Mouse (Mus musculus) embryonic fibroblast, embryonic 13.5 days (primary cell): ENCODE results near the gene Zfr2. TPM values are rescaled to one million over a fixed set of nuclear protein-coding genes. Genes with fewer than 3 reads are reported as not detected.

ENCODE experiments used
- H3K27ac ChIP-seq: 2 replicates; pipeline ENCODE4 v1.5.1; 2012; ENCODE audit warnings: low read length, control low read depth, inconsistent platforms; ENCODE audit not compliant: insufficient read depth
- H3K4me1 ChIP-seq: 2 replicates; pipeline ENCODE4 v1.6.1; 2011; ENCODE audit warnings: low read length; ENCODE audit not compliant: control insufficient read depth, insufficient read depth
- H3K4me3 ChIP-seq: 2 replicates; pipeline ENCODE4 v1.5.1; 2011; ENCODE audit warnings: mild to moderate bottlenecking, control low read depth, low read length; ENCODE audit not compliant: insufficient read depth
- CTCF ChIP-seq: IDR thresholded peaks from 2 replicates; pipeline ENCODE4 v1.5.1; 2011; ENCODE audit warnings: mild to moderate bottlenecking, control low read depth, low read length, moderate library complexity, borderline replicate concordance; ENCODE audit not compliant: insufficient read depth
- POLR2A ChIP-seq: IDR thresholded peaks from 2 replicates; pipeline ENCODE4 v1.6.1; 2011; ENCODE audit warnings: low read depth, mild to moderate bottlenecking, control low read depth, low read length, moderate library complexity
- polyA plus RNA-seq: library from polyadenylated mRNA; stranded (reverse); fragments of >200 nt; gene quantifications from 2 replicates; pipeline ENCODE4 v1.2.4, GENCODE M21; 2011; ENCODE audit warnings: low read depth; ENCODE audit not compliant: missing spikeins, insufficient read length

The Zfr2 gene
- polyA plus RNA-seq, 1 experiment = 4.1 TPM

GRCm38 (mm10) chr10:81293334-81294030 lies 60.5 kb downstream of the Zfr2 start:
- Histone ChIP-seq H3K27ac (no peak overlapping the region), H3K4me1 (peaks cover 5% of the 10 kb centered on the region; the same call in 1 of the 2 replicates), H3K4me3 (peak overlapping the region; percentile 62)
- TF ChIP-seq POLR2A (no peak), CTCF (no peak)

GRCm38 (mm10) chr10:81294442-81294841 lies 61.5 kb downstream of the Zfr2 start:
- Histone ChIP-seq H3K27ac (no peak overlapping the region), H3K4me3 (peak overlapping the region; percentile 62), H3K4me1 (peaks cover 5% of the 10 kb centered on the region; the same call in 1 of the 2 replicates)
- no peak for TF ChIP-seq CTCF
- no peak for TF ChIP-seq POLR2A

- TF ChIP-seq POLR2A = no peak
- no peak for TF ChIP-seq CTCF
- Histone ChIP-seq H3K27ac (no peak overlapping the region), H3K4me3 (no peak overlapping the region), H3K4me1 (peaks cover 5% of the 10 kb centered on the region; the same call in 1 of the 2 replicates)
Measured at GRCm38 (mm10) chr10:81295185-81295584, 62.2 kb downstream of the Zfr2 start.

- no peak overlapping the region for H3K4me3 ChIP-seq
- TF ChIP-seq POLR2A = no peak
- TF ChIP-seq CTCF = no peak
- H3K4me1 ChIP-seq = peaks cover 5% of the 10 kb centered on the region; the same call in 1 of the 2 replicates
- H3K27ac ChIP-seq = no peak overlapping the region
Measured at GRCm38 (mm10) chr10:81297246-81297645, 64.3 kb downstream of the Zfr2 start.

GRCm38 (mm10) chr10:81297845-81298244 lies 64.9 kb downstream of the Zfr2 start:
- H3K4me3 ChIP-seq = no peak overlapping the region
- peaks cover 8% of the 10 kb centered on the region; the same call in 1 of the 2 replicates for H3K4me1 ChIP-seq
- TF ChIP-seq POLR2A = no peak
- no peak for TF ChIP-seq CTCF
- no peak overlapping the region for H3K27ac ChIP-seq

- no peak overlapping the region for H3K27ac ChIP-seq
- peaks cover 8% of the 10 kb centered on the region; the same call in 1 of the 2 replicates for H3K4me1 ChIP-seq
- no peak overlapping the region for H3K4me3 ChIP-seq
- TF ChIP-seq CTCF (no peak), POLR2A (no peak)
Measured at GRCm38 (mm10) chr10:81298369-81299100, 65.6 kb downstream of the Zfr2 start.

GRCm38 (mm10) chr10:81299585-81300351 lies 66.8 kb downstream of the Zfr2 start:
- Histone ChIP-seq H3K4me3 (no peak overlapping the region), H3K27ac (no peak overlapping the region), H3K4me1 (peaks cover 5% of the 10 kb centered on the region; the same call in 1 of the 2 replicates)
- no peak for TF ChIP-seq POLR2A

GRCm38 (mm10) chr10:81300352-81300907 lies 67.5 kb downstream of the Zfr2 start:
- H3K27ac ChIP-seq = no peak overlapping the region
- peaks cover 3% of the 10 kb centered on the region; the same call in 1 of the 2 replicates for H3K4me1 ChIP-seq
- TF ChIP-seq POLR2A (no peak), CTCF (no peak)
- H3K4me3 ChIP-seq = no peak overlapping the region

GRCm38 (mm10) chr10:81301321-81301720 lies 68.4 kb downstream of the Zfr2 start:
- no peak for TF ChIP-seq POLR2A
- no peak for TF ChIP-seq CTCF

More at GRCm38 (mm10) chr10:81301321-81301720, 68.4 kb downstream of the Zfr2 start:
- Histone ChIP-seq H3K27ac (no peak overlapping the region), H3K4me1 (peaks cover 3% of the 10 kb centered on the region; the same call in 1 of the 2 replicates), H3K4me3 (no peak overlapping the region)

Other genes with a start within 250 kb of the Zfr2 start
- gene Gng7, start 218.2 kb upstream of the Zfr2 start, polyA plus RNA-seq = 5.3 and 5.4 TPM in 2 replicates
- gene Diras1, start 207.5 kb upstream of the Zfr2 start, polyA plus RNA-seq = not detected in 2 replicates
- gene Slc39a3, start 195.7 kb upstream of the Zfr2 start, polyA plus RNA-seq = 11.9 and 13.1 TPM in 2 replicates
- gene Sgta, start 173.0 kb upstream of the Zfr2 start, polyA plus RNA-seq = 85.2 and 90.7 TPM in 2 replicates
- 30.4 and 33.8 TPM in 2 replicates for gene Thop1, start 163.1 kb upstream of the Zfr2 start, polyA plus RNA-seq
- gene Creb3l3, start 134.3 kb upstream of the Zfr2 start, polyA plus RNA-seq = 0.23 TPM in 1 of 2 replicates, not detected in the other
- gene Map2k2, start 127.2 kb upstream of the Zfr2 start, polyA plus RNA-seq = 61.3 and 69.6 TPM in 2 replicates
- 16.9 and 23.5 TPM in 2 replicates for gene Zbtb7a, start 97.9 kb upstream of the Zfr2 start, polyA plus RNA-seq
- gene Pias4, start 65.2 kb upstream of the Zfr2 start, polyA plus RNA-seq = 25.6 and 27.9 TPM in 2 replicates
- gene Eef2, start 56.5 kb upstream of the Zfr2 start, polyA plus RNA-seq = 1,643 and 1,827 TPM in 2 replicates
- 48.4 and 51.2 TPM in 2 replicates for gene Dapk3, start 50.1 kb upstream of the Zfr2 start, polyA plus RNA-seq
- not detected in 2 replicates for gene 4930442H23Rik, start 49.3 kb upstream of the Zfr2 start, polyA plus RNA-seq
- gene Nmrk2, start 31.1 kb upstream of the Zfr2 start, polyA plus RNA-seq = not detected in 2 replicates
- gene Atcay, start 2.3 kb upstream of the Zfr2 start, polyA plus RNA-seq = 0.47 and 0.67 TPM in 2 replicates
- gene Matk, start 19.8 kb downstream of the Zfr2 start, polyA plus RNA-seq = 0.90 and 1.2 TPM in 2 replicates
- 52.9 and 53.7 TPM in 2 replicates for gene Mrpl54, start 33.8 kb downstream of the Zfr2 start, polyA plus RNA-seq
- 43.2 and 44.8 TPM in 2 replicates for gene Apba3, start 33.8 kb downstream of the Zfr2 start, polyA plus RNA-seq
- not detected in 2 replicates for gene Tjp3, start 58.4 kb downstream of the Zfr2 start, polyA plus RNA-seq
- 40.1 and 43.0 TPM in 2 replicates for gene Pip5k1c, start 59.8 kb downstream of the Zfr2 start, polyA plus RNA-seq
- gene Cactin, start 87.9 kb downstream of the Zfr2 start, polyA plus RNA-seq = 20.0 and 20.1 TPM in 2 replicates
- gene Tbxa2r, start 95.6 kb downstream of the Zfr2 start, polyA plus RNA-seq = 5.7 and 7.4 TPM in 2 replicates
- 0.37 and 0.39 TPM in 2 replicates for gene Gipc3, start 110.1 kb downstream of the Zfr2 start, polyA plus RNA-seq
- gene Hmg20b, start 117.3 kb downstream of the Zfr2 start, polyA plus RNA-seq = 75.2 and 81.8 TPM in 2 replicates
- gene Mfsd12, start 124.3 kb downstream of the Zfr2 start, polyA plus RNA-seq = 5.7 and 6.2 TPM in 2 replicates
- gene 4930404N11Rik, start 132.7 kb downstream of the Zfr2 start, polyA plus RNA-seq = 0.61 TPM in 1 of 2 replicates, not detected in the other
- 26.4 and 26.7 TPM in 2 replicates for gene Fzr1, start 145.4 kb downstream of the Zfr2 start, polyA plus RNA-seq
- gene Dohh, start 151.3 kb downstream of the Zfr2 start, polyA plus RNA-seq = 37.7 and 50.1 TPM in 2 replicates
- gene Gm48551, start 151.3 kb downstream of the Zfr2 start, polyA plus RNA-seq = 1.4 TPM in 1 of 2 replicates, not detected in the other
- gene Gm48552, start 155.8 kb downstream of the Zfr2 start, polyA plus RNA-seq = 1.1 TPM in 1 of 2 replicates, not detected in the other
- 0.58 and 2.2 TPM in 2 replicates for gene Smim24, start 159.9 kb downstream of the Zfr2 start, polyA plus RNA-seq
- 64.3 and 84.8 TPM in 2 replicates for gene Nfic, start 222.5 kb downstream of the Zfr2 start, polyA plus RNA-seq
- 4.4 and 4.5 TPM in 2 replicates for gene Celf5, start 249.6 kb downstream of the Zfr2 start, polyA plus RNA-seq